Mouse (Mus musculus): Measurements from ENCODE around the gene Dynlt1b.
"Not testable (repeated sequence)": the region's sequence is repeated elsewhere in the genome, so short reads cannot be mapped to it uniquely, and the experiment has no call there.

The Dynlt1b gene

GRCm38 (mm10) chr17:6422370-6422769 is 7.5 kb upstream of the Dynlt1b start:
- not testable (repeated sequence) for DNase-seq (ENCODE audit: extremely low read depth, insufficient read length, low spot score)

GRCm38 (mm10) chr17:6422805-6423204 is 7.1 kb upstream of the Dynlt1b start:
- DNase-seq (ENCODE audit: extremely low read depth, insufficient read length, low spot score): not testable (repeated sequence)

- DNase-seq (ENCODE audit: extremely low read depth, insufficient read length, low spot score): not testable (repeated sequence)
These were observed 5.5 kb upstream of the Dynlt1b start for GRCm38 (mm10) chr17:6424294-6424980.

GRCm38 (mm10) chr17:6425325-6425724 is 4.6 kb upstream of the Dynlt1b start:
- DNase-seq (ENCODE audit: extremely low read depth, insufficient read length, low spot score): not testable (repeated sequence)

GRCm38 (mm10) chr17:6426869-6427268 is 3.0 kb upstream of the Dynlt1b start:
- DNase-seq (ENCODE audit: extremely low read depth, insufficient read length, low spot score): not testable (repeated sequence)

GRCm38 (mm10) chr17:6428926-6429325 is 986 bp upstream of the Dynlt1b start:
- DNase-seq (ENCODE audit: extremely low read depth, insufficient read length, low spot score): peak; percentile 59

GRCm38 (mm10) chr17:6430410-6431001 is 594 bp downstream of the Dynlt1b start:
- DNase-seq (ENCODE audit: extremely low read depth, insufficient read length, low spot score): not testable (repeated sequence)

GRCm38 (mm10) chr17:6432456-6432855 is 2.5 kb downstream of the Dynlt1b start:
- not testable (repeated sequence) for DNase-seq (ENCODE audit: extremely low read depth, insufficient read length, low spot score)

GRCm38 (mm10) chr17:6433691-6434090 is 3.8 kb downstream of the Dynlt1b start:
- not testable (repeated sequence) for DNase-seq (ENCODE audit: extremely low read depth, insufficient read length, low spot score)

- DNase-seq (ENCODE audit: extremely low read depth, insufficient read length, low spot score): not testable (repeated sequence)
These were observed 8.2 kb downstream of the Dynlt1b start for GRCm38 (mm10) chr17:6438080-6438479.

GRCm38 (mm10) chr17:6439913-6440312 is 10.0 kb downstream of the Dynlt1b start:
- DNase-seq (ENCODE audit: extremely low read depth, insufficient read length, low spot score): not testable (repeated sequence)

GRCm38 (mm10) chr17:6440493-6441077 is 10.7 kb downstream of the Dynlt1b start:
- DNase-seq (ENCODE audit: extremely low read depth, insufficient read length, low spot score): not testable (repeated sequence)

GRCm38 (mm10) chr17:6441254-6441653 is 11.3 kb downstream of the Dynlt1b start:
- not testable (repeated sequence) for DNase-seq (ENCODE audit: extremely low read depth, insufficient read length, low spot score)

GRCm38 (mm10) chr17:6442513-6442912 is 12.6 kb downstream of the Dynlt1b start:
- DNase-seq (ENCODE audit: extremely low read depth, insufficient read length, low spot score): not testable (repeated sequence)

- DNase-seq (ENCODE audit: extremely low read depth, insufficient read length, low spot score): not testable (repeated sequence)
These were observed 16.1 kb downstream of the Dynlt1b start for GRCm38 (mm10) chr17:6445794-6446587.

- DNase-seq (ENCODE audit: extremely low read depth, insufficient read length, low spot score): not testable (repeated sequence)
These were observed 18.4 kb downstream of the Dynlt1b start for GRCm38 (mm10) chr17:6448293-6448692.

- DNase-seq (ENCODE audit: extremely low read depth, insufficient read length, low spot score): not testable (repeated sequence)
These were observed 19.3 kb downstream of the Dynlt1b start for GRCm38 (mm10) chr17:6449166-6449565.

- DNase-seq (ENCODE audit: extremely low read depth, insufficient read length, low spot score): not testable (repeated sequence)
These were observed 21.3 kb downstream of the Dynlt1b start for GRCm38 (mm10) chr17:6451205-6451604.

- not testable (repeated sequence) for DNase-seq (ENCODE audit: extremely low read depth, insufficient read length, low spot score)
These were observed 22.8 kb downstream of the Dynlt1b start for GRCm38 (mm10) chr17:6452689-6453088.

- DNase-seq (ENCODE audit: extremely low read depth, insufficient read length, low spot score): not testable (repeated sequence)
These were observed 24.8 kb downstream of the Dynlt1b start for GRCm38 (mm10) chr17:6454703-6455102.

- DNase-seq (ENCODE audit: extremely low read depth, insufficient read length, low spot score): not testable (repeated sequence)
These were observed 26.0 kb downstream of the Dynlt1b start for GRCm38 (mm10) chr17:6455883-6456282.

All from 3134 (cell line).